Mouse (Mus musculus) intestine, embryonic 14.5 days (tissue): Measurements from ENCODE around the gene Phyh. TPM values are rescaled to one million over a fixed set of nuclear protein-coding genes. Genes with fewer than 3 reads are reported as not detected.
A peak's percentile ranks its signal among the peaks of the same experiment; 100 is the strongest.

Source experiments
- ATAC-seq: fragments of 200-750 bp; cut with Nextera tagmentation; replicated peaks from 2 replicates; pipeline ENCODE4 v1.8.0; 2017; ENCODE audit warnings: low read depth, moderate number of reproducible peaks, moderate TSS enrichment, moderate library complexity; ENCODE audit not compliant: low FRiP score, low TSS enrichment
- DNase-seq: peaks from one replicate; pipeline ENCODE4 v3.0.0-alpha.2; 2018; ENCODE audit warnings: low spot score
- H3K27ac ChIP-seq: fragments of 300-500 bp; sonication (generic); 2 replicates; pipeline ENCODE4 v1.5.1; 2014; ENCODE audit warnings: low read depth, mild to moderate bottlenecking, control low read depth
- H3K27me3 ChIP-seq: fragments of 300-500 bp; sonication (generic); replicated peaks from 2 replicates; pipeline ENCODE4 v1.6.1; 2014; ENCODE audit warnings: low read length, control low read depth; ENCODE audit not compliant: control insufficient read depth, insufficient read depth
- H3K36me3 ChIP-seq: fragments of 300-500 bp; sonication (generic); 2 replicates; pipeline ENCODE4 v1.6.1; 2014; ENCODE audit warnings: low read length, control low read depth; ENCODE audit not compliant: control insufficient read depth, insufficient read depth
- H3K4me1 ChIP-seq: fragments of 300-500 bp; sonication (generic); replicated peaks from 2 replicates; pipeline ENCODE4 v1.6.1; 2014; ENCODE audit warnings: low read length, control low read depth, mixed read lengths; ENCODE audit not compliant: control insufficient read depth, insufficient read depth
- H3K4me2 ChIP-seq: fragments of 300-500 bp; sonication (generic); 2 replicates; pipeline ENCODE4 v1.6.1; 2014; ENCODE audit warnings: low read length
- H3K4me3 ChIP-seq: fragments of 300-500 bp; sonication (generic); 2 replicates; pipeline ENCODE4 v1.5.1; 2014; ENCODE audit warnings: low read depth, low read length, control low read depth, mixed read lengths
- H3K9ac ChIP-seq: fragments of 300-500 bp; sonication (generic); 2 replicates; pipeline ENCODE4 v1.6.1; 2014; ENCODE audit warnings: mild to moderate bottlenecking, low read length
- H3K9me3 ChIP-seq: fragments of 300-500 bp; sonication (generic); 2 replicates; pipeline ENCODE4 v1.6.1; 2016; ENCODE audit warnings: low read length, control low read depth; ENCODE audit not compliant: control insufficient read depth
- WGBS: fragments of 180-500 bp; shearing (Covaris S2); extraction: QIAGEN DNeasy Blood & Tissue Kit; methylation state at CpG from one replicate; pipeline ENCODE4 v1.1.7; 2014; 5-methylcytosine and 5-hydroxymethylcytosine counted together
- polyA plus RNA-seq: library from polyadenylated mRNA; unstranded; fragments of >200 nt; fragmentation: Nextera tagmentation; extraction: Ambion mirVana; gene quantifications from 2 replicates; pipeline ENCODE4 v1.2.1, GENCODE M21; 2014

Phyh gene
- polyA plus RNA-seq, 1 experiment from 2014 or later = 62.3 TPM

DNA sequence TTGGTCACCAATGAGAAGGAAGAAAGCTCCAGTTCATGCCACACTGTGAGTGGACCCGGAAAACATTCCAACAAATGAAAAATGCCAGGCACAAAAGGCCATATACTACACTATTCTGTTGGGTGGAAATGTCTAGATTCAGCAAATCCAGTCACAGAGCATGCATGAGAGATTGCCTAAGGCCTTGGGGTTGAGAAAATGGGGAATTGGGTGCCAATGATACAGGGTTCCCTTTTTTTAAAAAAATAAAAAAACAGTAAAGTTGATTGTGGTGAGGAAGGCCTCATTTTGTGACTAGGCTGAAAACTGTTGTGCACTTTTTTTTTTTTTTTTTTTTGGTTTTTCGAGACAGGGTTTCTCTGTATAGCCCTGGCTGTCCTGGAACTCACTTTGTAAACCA, 50.3 kb downstream of the Phyh start:
- no peaks in the 10 kb centered on the region for H3K9me3 ChIP-seq
- no peak overlapping the region for H3K9ac ChIP-seq
- H3K27ac ChIP-seq = no peak overlapping the region
- H3K4me1 ChIP-seq = no peaks in the 10 kb centered on the region
- no peaks in the 10 kb centered on the region for H3K27me3 ChIP-seq
- H3K4me3 ChIP-seq = no peak overlapping the region
- ATAC-seq (no peak), DNase-seq (no peak)
- WGBS = 81% methylated on average over 2 of the region's 2 CpGs
- H3K36me3 ChIP-seq = no peaks in the 10 kb centered on the region
- no peak overlapping the region for H3K4me2 ChIP-seq

DNA sequence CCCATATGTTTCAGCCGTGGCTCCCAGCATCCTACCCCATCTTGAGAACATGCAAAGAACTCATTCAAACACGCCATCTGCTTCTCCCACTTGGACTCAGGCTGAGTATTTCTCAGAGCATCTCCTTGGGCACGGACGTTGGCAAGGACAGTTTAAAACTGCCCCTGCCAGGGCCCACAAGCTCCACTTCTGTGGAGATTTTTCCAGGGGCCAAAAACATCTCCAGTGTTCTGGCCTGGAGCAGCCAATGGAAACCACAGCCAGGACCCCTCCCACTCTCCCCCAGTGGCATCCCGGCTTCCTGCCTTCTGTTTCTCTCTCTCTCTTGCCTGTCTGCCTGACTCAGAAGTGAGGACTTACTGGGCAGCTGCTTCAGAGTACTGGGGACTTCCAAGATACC, 57.0 kb downstream of the Phyh start, which contains the start of gene Ucma:
Gene Ucma (plus strand): TSS at position 316 of the 400 bp plus-strand sequence.
- Histone ChIP-seq H3K9ac (no peak within 1 kb of the TSS), H3K4me2 (no peak within 1 kb of the TSS), H3K4me3 (no peak within 1 kb of the TSS), H3K27me3 (no peaks in the 10 kb centered on the region), H3K36me3 (no peaks in the 10 kb centered on the region), H3K27ac (no peak within 1 kb of the TSS), H3K9me3 (no peaks in the 10 kb centered on the region), H3K4me1 (no peaks in the 10 kb centered on the region)
- no peak for DNase-seq
- 72% methylated on average over 5 of the region's 5 CpGs for WGBS
- no peak for ATAC-seq

DNA sequence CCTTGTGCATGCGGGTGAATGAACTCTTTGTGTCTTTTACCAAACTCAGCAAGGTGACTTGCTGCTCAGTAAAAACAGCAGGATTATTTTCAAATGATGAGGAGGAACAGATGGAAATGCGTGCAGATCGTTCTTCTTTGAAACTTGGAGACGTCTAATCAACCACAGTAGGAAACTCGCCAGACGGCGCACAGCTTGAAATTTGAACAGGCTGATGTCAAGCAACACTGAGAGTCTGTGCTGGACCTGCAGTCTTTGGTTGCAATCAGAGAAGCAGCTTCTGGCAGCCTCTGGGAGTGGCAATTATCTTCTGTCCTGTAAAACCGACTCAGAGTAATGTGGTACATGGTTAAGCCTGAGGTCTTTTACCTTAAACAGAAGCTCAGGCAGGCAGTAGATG, 59.3 kb downstream of the Phyh start:
- H3K27me3 ChIP-seq = no peaks in the 10 kb centered on the region
- H3K9ac ChIP-seq = no peak overlapping the region
- ATAC-seq = no peak
- H3K27ac ChIP-seq = no peak overlapping the region
- 35% methylated on average over 8 of the region's 8 CpGs for whole genome bisulfite sequencing
- no peak overlapping the region for H3K4me3 ChIP-seq
- H3K4me1 ChIP-seq = no peaks in the 10 kb centered on the region
- no peak for DNase-seq
- H3K36me3 ChIP-seq = no peaks in the 10 kb centered on the region
- no peaks in the 10 kb centered on the region for H3K9me3 ChIP-seq
- H3K4me2 ChIP-seq = no peak overlapping the region

DNA sequence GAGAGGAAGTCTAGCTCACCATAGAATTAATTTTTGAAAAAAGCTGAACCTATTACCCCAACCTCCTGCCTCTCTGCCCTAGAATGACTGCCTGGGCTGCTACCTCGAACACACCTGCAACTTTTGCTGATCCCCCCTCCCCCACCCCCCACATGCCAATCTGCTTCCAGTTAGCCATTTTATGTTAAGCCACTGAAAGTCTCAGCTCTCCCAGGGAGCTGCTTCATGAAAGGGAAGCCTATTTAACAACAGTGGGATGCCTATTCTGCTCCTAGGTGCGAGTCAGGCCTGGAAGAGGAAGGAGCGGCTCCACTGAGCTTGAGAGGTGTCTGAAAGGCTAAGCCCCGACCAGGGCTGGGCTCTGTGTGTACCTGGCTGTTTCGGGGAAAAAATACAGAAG, 65.2 kb downstream of the Phyh start:
- Histone ChIP-seq H3K9ac (no peak overlapping the region), H3K9me3 (no peaks in the 10 kb centered on the region)
- DNase-seq = no peak

DNA sequence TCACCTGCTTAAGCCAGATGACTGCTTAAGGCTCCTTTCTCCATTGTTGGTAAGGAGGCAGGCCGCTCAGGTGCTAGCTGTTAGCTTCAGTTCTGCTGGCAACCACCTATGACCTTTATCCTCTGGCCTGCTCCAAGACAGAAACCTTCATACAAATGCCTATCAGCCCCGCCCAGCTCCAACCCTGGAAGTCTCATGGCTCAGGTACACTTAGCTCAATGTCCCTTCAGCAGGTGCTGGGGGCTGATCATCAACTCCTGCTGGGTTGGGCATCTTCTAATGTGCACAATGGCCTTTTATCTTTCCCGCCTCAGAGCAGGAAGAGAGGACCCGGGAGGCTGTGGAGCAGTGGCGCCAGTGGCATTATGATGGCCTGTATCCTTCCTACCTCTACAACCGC, 66.2 kb downstream of the Phyh start:
- WGBS = 73% methylated on average over 6 of the region's 6 CpGs
- ATAC-seq (peak; percentile 59; the same call in 1 of the 2 replicates), DNase-seq (no peak)
- Histone ChIP-seq H3K36me3 (peaks cover 3% of the 10 kb centered on the region; the same call in 1 of the 2 replicates), H3K9me3 (no peaks in the 10 kb centered on the region), H3K27me3 (no peaks in the 10 kb centered on the region), H3K4me2 (no peak overlapping the region), H3K27ac (no peak overlapping the region), H3K4me3 (no peak overlapping the region), H3K4me1 (no peaks in the 10 kb centered on the region), H3K9ac (no peak overlapping the region)

More for the DNA sequence above, 65.2 kb downstream of the Phyh start:
- Histone ChIP-seq H3K27ac (no peak overlapping the region), H3K4me3 (no peak overlapping the region), H3K27me3 (no peaks in the 10 kb centered on the region), H3K36me3 (no peaks in the 10 kb centered on the region), H3K4me1 (no peaks in the 10 kb centered on the region), H3K4me2 (no peak overlapping the region)
- no peak for ATAC-seq
- 32% methylated on average over 5 of the region's 5 CpGs for WGBS

DNA sequence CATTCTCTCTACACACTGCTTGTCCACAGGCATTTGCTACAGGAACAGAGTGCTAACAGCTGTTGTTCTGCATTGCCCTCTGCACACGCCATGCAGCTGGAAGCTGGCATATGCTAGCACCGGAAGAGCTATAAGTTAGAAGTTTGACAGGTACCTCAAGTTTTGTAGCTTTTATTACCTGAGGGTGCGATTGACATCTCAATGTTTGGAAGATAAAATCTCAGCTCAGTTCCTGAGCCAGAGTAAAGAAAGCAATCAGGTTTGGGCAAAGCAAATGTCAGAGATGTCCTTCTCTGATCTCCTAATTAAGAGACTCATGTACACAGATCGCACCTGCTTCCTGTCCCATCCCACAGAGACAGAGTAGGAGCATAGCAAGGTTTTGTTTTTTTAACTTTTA, 68.0 kb downstream of the Phyh start:
- Histone ChIP-seq H3K27ac (no peak overlapping the region), H3K27me3 (no peaks in the 10 kb centered on the region), H3K4me1 (no peaks in the 10 kb centered on the region), H3K4me2 (no peak overlapping the region), H3K4me3 (no peak overlapping the region), H3K36me3 (peaks cover 21% of the 10 kb centered on the region), H3K9ac (no peak overlapping the region), H3K9me3 (no peaks in the 10 kb centered on the region)
- DNase-seq (no peak), ATAC-seq (no peak)
- WGBS = 62% methylated on average over 4 of the region's 4 CpGs

DNA sequence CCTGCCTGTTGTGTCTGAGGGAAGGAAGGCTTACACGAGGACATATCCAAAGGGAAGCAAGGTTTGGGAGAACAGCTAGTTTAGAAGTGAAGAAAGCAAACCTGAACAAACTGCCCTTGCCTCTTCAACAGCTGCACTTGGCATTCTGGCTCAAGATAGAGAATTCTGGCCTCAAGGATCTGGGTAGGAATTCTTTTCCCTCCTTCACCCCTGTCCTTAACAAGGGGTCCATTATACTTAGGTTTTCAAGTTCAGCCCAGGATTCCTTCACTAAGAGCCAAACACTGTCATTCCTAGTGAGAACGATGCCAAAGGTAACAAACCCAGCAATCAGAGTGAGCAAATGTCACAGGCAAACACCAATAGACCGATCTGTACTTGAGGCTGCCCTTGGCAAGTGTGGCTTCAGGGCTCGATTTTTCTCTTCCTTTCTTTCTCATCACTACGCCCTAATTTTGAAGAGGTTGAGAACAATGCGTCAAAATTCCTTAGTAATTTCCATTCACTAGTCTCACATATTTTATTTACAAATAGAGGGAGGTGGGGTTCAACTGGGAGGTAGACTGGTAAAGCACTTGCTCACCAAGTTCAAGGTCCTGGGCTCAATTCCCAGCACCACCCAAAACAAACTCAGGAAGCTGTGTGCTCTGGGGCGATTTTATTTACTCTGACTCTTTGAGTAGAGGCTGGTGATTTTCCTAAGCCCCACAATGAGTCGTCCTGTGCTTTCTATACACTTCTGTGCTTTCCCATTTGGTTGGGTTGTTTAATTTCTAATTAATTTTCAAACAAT, 68.8 kb downstream of the Phyh start:
- Histone ChIP-seq H3K9ac (no peak overlapping the region), H3K9me3 (no peaks in the 10 kb centered on the region), H3K4me3 (no peak overlapping the region), H3K4me1 (no peaks in the 10 kb centered on the region), H3K27me3 (no peaks in the 10 kb centered on the region), H3K4me2 (no peak overlapping the region), H3K36me3 (peaks cover 24% of the 10 kb centered on the region), H3K27ac (no peak overlapping the region)
- DNase-seq = no peak
- WGBS = 81% methylated on average over 8 of the region's 8 CpGs
- no peak for ATAC-seq
